Mouse (Mus musculus) midbrain, embryonic 10.5 days (tissue): ENCODE measurements around the gene Plekhs1. TPM values are rescaled to one million over a fixed set of nuclear protein-coding genes. Genes with fewer than 3 reads are reported as not detected.
"Not testable (repeated sequence)": the region's sequence is repeated elsewhere in the genome, so short reads cannot be mapped to it uniquely, and the experiment has no call there.

Source experiments
- DNase-seq: peaks from one replicate; pipeline ENCODE4 v3.0.0-alpha.2; 2017; ENCODE audit warnings: low spot score
- H3K27ac ChIP-seq: fragments of 300-500 bp; sonication (generic); replicated peaks from 2 replicates; pipeline ENCODE4 v1.5.1; 2016; ENCODE audit warnings: mild to moderate bottlenecking
- H3K27me3 ChIP-seq: fragments of 300-500 bp; sonication (generic); 2 replicates; pipeline ENCODE4 v1.6.1; 2016; ENCODE audit warnings: low read depth, mild to moderate bottlenecking; ENCODE audit not compliant: poor library complexity, severe bottlenecking
- H3K36me3 ChIP-seq: fragments of 300-500 bp; sonication (generic); 2 replicates; pipeline ENCODE4 v1.6.1; 2016; ENCODE audit warnings: mild to moderate bottlenecking, moderate library complexity
- H3K4me1 ChIP-seq: fragments of 300-500 bp; sonication (generic); 2 replicates; pipeline ENCODE4 v1.6.1; 2016
- H3K4me3 ChIP-seq: fragments of 300-500 bp; sonication (generic); 2 replicates; pipeline ENCODE4 v1.5.1; 2016; ENCODE audit warnings: mild to moderate bottlenecking, moderate library complexity
- H3K9me3 ChIP-seq: fragments of 300-500 bp; sonication (generic); replicated peaks from 2 replicates; pipeline ENCODE4 v1.6.1; 2016; ENCODE audit warnings: mild to moderate bottlenecking
- WGBS: fragments of 180-500 bp; shearing (Covaris S2); methylation state at CpG from one replicate; pipeline ENCODE4 v1.1.7; 2016; 5-methylcytosine and 5-hydroxymethylcytosine counted together
- polyA plus RNA-seq: library from polyadenylated mRNA; unstranded; fragments of >200 nt; fragmentation: Nextera tagmentation; extraction: Ambion mirVana; gene quantifications from 2 replicates; pipeline ENCODE4 v1.2.1, GENCODE M21; 2016

The Plekhs1 gene
- polyA plus RNA-seq, 1 experiment from 2014 or later: not detected

DNA sequence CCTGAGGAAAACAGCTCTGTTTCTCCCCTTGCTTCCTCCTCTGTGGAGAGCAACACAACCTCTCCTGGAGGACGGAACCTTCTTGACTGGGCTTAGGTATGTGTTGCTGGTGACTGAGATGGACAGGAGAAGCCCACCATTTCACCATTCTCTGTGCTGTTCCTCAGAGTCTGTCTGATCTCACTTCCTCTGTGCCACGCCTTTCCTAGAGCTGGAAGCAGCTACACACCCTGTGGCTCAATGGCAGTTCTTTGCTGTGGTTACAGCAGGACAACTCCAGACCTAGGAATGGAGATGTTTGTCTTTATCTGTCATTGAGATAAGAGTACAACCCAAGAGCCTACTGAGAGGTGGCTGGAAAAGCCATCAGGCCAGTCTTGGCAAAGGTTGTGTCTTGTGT is 25.9 kb downstream of the Plekhs1 start:
- no peak for DNase-seq
- Histone ChIP-seq H3K36me3 (no peaks in the 10 kb centered on the region), H3K9me3 (no peaks in the 10 kb centered on the region), H3K27ac (no peak overlapping the region), H3K4me3 (no peak overlapping the region), H3K27me3 (0 out of 2 replicates have a peak, but pooled peaks cover 2% of the 10 kb centered on the region), H3K4me1 (peaks cover 22% of the 10 kb centered on the region)
- WGBS: 98% methylated on average over 2 of the region's 2 CpGs

DNA sequence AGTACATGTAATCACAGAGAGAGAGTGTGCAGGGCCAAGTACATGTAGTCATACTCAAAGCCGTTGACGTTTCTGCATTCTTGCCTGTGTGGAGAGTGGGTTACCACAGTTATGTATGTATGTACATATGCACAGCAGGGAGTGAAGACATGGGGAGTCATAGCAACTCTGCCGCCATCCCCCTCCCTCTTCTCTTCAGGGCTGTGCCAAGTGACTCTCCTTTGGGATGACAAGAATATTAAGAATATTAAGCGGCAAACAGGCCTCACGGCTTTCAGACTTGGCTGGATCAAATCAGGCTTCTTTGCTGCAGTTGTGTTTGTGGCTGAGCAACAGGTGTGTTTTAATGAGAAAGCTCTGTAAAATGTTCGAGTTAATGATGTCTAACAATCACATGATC is 28.2 kb downstream of the Plekhs1 start:
- Histone ChIP-seq H3K27me3 (no peaks in the 10 kb centered on the region), H3K4me1 (peaks cover 18% of the 10 kb centered on the region), H3K36me3 (no peaks in the 10 kb centered on the region), H3K27ac (no peak overlapping the region), H3K9me3 (no peaks in the 10 kb centered on the region), H3K4me3 (no peak overlapping the region)
- no peak for DNase-seq
- 88% methylated on average over 6 of the region's 6 CpGs for WGBS

DNA sequence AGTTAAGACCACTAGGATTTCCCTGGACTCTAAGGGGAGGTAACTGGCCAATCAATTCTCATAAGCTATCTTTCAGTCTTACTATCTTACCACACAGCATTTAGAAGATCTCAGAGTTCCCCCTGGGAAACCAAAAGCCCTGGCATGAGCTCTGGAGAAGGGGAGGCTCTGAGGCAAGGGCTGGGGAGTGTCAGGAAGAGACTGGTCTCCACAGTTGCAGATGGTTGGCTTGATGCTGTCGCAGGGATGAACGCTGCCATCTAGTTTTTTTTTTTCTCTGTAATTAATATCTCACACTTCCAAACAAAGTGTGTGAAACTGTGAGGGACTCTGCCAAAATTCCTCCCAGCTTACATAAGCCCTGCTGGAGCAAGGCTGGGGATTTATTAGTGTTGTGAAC is 32.7 kb downstream of the Plekhs1 start:
- not testable (repeated sequence) for H3K4me1 ChIP-seq, H3K4me3 ChIP-seq, DNase-seq, H3K27ac ChIP-seq, H3K27me3 ChIP-seq, H3K9me3 ChIP-seq, H3K36me3 ChIP-seq
- no CpG with 5 or more reads among the region's 2 CpGs for WGBS

DNA sequence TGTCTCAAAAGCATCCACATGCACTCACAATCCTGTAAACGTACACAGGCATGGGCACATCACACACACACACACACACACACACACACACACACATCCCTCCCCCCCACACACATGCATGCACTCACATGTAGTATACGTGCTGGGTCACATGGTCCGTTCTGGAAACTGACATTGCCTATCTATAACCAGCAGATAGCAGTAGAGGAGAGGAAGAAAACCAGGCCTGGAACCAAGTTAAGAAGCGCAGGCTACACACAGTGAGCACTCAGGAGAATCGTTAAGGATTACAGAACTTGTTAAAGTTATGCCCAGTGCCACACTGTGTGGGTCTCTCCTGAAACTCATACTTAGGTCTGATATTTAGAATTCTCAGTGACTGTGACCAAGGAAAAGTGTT is 41.6 kb downstream of the Plekhs1 start:
- H3K27me3 ChIP-seq, H3K4me1 ChIP-seq, H3K9me3 ChIP-seq, H3K4me3 ChIP-seq, DNase-seq, H3K36me3 ChIP-seq, H3K27ac ChIP-seq: not testable (repeated sequence)
- no CpG with 5 or more reads among the region's 5 CpGs for WGBS

DNA sequence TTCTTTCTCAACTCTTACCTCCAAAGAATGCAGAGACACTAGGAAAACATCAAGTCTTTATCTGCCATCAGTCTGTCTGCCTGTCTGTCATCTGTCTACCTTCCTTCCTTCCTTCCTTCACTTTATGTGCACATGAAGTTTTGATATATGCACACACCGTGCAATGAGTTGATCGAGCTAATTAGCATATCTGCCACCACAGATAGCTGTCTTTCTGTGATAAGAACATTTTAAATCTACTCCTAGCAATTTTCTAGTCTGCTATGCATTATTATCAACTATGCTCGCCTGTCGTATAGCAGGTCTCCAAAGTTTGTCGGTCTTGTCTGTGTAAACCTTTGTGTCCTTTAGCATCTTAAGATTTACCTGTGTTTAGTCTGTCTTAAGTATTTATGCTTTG is 42.1 kb downstream of the Plekhs1 start:
- H3K4me1 ChIP-seq, H3K4me3 ChIP-seq, DNase-seq, H3K27ac ChIP-seq, H3K9me3 ChIP-seq, H3K36me3 ChIP-seq, H3K27me3 ChIP-seq: not testable (repeated sequence)
- WGBS: no CpG with 5 or more reads among the region's 5 CpGs

DNA sequence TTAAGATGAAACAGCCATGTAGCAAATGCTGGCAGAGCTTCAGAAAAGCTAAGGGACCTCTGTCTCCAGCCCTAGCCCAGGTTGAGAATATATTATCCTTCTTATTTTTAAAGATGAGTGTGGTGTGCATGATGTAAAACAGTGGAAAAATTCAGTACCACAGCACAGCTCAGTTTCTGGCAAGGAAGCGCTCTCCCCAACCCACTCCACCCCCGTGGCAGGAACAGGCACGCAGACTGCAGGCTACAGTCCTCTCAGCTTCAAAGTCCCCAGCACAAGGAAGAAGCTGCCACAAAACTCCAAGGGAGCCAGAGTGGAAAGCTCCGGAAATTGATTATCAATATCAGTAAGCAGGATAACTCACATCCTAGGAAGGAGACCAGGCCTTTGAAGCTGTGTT is 49.8 kb downstream of the Plekhs1 start:
- H3K9me3 ChIP-seq, H3K36me3 ChIP-seq, H3K4me1 ChIP-seq, DNase-seq, H3K27me3 ChIP-seq, H3K27ac ChIP-seq, H3K4me3 ChIP-seq: not testable (repeated sequence)
- no CpG with 5 or more reads among the region's 4 CpGs for WGBS

DNA sequence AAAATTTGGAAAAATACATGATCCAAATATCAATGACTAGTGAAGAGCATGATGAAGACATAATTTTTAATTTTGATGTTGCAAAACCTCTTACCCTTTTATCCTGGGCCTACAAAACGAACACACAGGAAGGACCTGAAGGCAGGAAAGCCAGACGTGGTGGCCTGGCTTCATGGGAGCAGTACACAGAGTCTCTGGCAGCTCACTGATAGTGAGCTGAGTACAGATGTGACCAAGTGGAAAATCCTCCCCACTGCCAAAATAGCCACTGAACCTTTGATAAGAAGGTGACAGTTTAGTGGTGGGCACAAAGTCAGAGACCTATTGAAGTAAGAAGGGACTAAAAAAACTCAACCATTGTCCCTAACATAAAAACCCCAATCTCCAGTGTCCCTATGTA is 52.1 kb downstream of the Plekhs1 start:
- not testable (repeated sequence) for H3K27ac ChIP-seq, DNase-seq, H3K4me3 ChIP-seq, H3K9me3 ChIP-seq, H3K27me3 ChIP-seq, H3K36me3 ChIP-seq, H3K4me1 ChIP-seq
- no CpG with 5 or more reads among the region's 2 CpGs for WGBS

DNA sequence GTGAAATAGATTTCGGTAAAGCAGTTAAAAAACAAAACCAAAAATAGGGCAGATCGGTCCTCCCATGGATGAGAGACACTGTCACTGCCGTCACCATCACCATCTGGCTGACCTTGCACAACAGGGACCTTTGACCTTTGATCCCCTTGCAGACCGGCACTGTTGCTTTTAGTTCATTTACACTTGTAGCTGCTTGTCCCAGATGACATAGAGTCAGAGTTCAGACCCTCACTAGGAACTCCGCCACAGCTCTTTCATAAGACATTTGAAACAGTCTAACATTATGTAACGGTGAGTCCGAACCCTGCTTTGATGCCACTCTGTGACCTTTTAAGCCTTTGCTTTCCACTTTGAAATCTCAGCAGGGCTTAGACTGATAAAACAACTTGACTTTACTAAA is 58.0 kb downstream of the Plekhs1 start:
- H3K36me3 ChIP-seq, H3K27ac ChIP-seq, H3K9me3 ChIP-seq, H3K27me3 ChIP-seq, H3K4me1 ChIP-seq, H3K4me3 ChIP-seq, DNase-seq: not testable (repeated sequence)
- no CpG with 5 or more reads among the region's 7 CpGs for WGBS

DNA sequence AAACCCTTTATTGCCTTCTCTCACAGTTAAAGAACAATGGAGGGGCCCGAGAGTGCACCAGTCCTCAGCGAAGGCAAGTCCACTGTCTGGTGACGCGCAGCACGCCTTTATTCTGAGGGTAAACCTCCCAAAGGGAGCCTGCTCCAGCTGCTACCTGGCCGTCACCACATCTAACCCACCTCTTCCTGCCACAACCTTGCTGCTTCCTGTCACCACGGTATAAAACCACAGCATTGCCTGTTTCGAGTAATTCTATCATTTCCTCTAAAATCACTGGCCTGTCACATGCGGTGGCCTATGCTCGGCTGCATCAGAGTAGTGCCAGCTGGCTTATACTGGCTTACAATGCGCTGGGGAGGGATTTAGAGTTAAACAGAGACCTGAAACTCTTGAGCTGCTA is 69.1 kb downstream of the Plekhs1 start:
- H3K27me3 ChIP-seq, H3K27ac ChIP-seq, H3K4me3 ChIP-seq, DNase-seq, H3K4me1 ChIP-seq, H3K9me3 ChIP-seq: not testable (repeated sequence)
- no CpG with 5 or more reads among the region's 11 CpGs for WGBS
- H3K36me3 ChIP-seq: peaks cover 13% of the 10 kb centered on the region

DNA sequence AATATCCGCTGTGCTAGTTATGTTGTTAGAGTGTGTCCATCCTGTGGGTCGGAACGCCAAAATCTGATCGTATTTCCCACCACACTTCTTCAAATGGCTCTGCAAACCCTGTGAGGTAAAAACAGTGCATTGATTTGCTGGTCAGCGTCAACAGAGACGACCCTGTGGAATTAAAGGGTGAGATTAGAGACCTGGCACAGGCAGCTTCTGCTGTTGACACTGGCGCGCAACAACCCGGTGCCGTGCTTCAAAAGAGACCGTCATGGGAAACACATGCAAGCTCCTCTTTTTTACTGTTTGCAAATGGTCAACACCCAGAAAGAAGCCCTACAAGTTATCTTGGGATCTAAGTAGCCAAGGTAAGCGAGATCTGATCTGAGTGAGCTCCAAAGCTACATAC is 69.8 kb downstream of the Plekhs1 start:
- WGBS: 91% methylated on average over 12 of the region's 12 CpGs
- Histone ChIP-seq H3K27ac (no peak overlapping the region), H3K9me3 (no peaks in the 10 kb centered on the region), H3K27me3 (no peaks in the 10 kb centered on the region), H3K4me3 (no peak overlapping the region), H3K4me1 (no peaks in the 10 kb centered on the region), H3K36me3 (peaks cover 20% of the 10 kb centered on the region)
- no peak for DNase-seq

DNA sequence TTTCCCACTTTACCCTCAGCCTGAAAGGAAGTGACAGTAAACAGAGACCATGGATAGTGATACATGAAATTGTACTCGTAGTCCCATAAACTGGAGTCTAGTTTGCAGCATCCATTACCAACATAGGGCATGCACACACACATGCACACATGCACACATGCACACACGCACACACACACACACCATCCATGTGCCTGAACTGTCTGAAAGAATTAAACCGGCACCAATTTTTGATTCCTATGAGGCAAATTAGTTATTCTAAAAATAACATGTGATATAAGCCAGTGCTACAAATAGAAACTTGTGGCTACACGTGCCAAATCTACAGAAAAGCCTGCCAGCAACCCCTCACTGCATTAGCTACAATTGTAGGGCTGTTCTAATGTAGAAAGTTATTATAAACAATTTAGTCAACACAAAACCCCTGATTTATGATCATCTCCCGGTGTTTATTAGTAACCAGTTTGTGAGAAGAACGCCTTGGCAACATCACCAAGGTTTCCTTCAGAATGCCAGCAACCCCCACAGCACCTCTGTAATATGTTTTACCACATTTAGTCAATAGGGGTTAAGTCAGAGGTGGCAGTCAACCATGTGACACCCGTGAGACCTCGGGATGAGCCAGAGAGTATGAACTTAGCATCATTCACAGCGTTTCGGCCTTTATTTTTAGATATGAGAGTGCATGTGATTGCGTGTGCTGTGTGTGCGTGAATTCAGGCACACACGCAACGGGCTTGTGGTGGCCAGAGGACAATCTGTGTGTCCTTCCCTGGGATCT is 72.0 kb downstream of the Plekhs1 start:
- DNase-seq: no peak
- no peak overlapping the region for H3K27ac ChIP-seq
- no peaks in the 10 kb centered on the region for H3K4me1 ChIP-seq
- H3K4me3 ChIP-seq: no peak overlapping the region
- peaks cover 34% of the 10 kb centered on the region for H3K36me3 ChIP-seq
- WGBS: 93% methylated on average over 14 of the region's 14 CpGs
- no peaks in the 10 kb centered on the region for H3K27me3 ChIP-seq
- H3K9me3 ChIP-seq: no peaks in the 10 kb centered on the region

DNA sequence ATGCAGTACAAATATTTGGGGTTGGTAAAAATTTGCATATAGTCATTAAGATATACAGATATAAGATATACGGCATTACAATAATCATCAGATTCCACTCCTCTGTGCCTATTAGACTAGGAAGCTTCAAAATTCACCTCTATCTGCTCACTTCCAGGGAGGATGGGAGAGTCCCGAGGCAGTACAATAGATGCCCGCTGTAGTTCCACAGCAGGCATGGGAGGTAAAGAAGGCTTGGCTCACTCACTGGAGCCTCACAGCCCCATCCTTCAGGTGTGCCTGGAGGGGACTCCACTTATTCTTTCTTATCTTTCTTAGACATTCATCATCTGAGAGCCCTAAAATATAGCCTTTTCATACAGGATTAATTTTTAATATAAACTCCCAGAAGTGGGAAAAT is 72.9 kb downstream of the Plekhs1 start:
- no peaks in the 10 kb centered on the region for H3K4me1 ChIP-seq
- H3K36me3 ChIP-seq: peaks cover 37% of the 10 kb centered on the region
- H3K9me3 ChIP-seq: no peaks in the 10 kb centered on the region
- no peak overlapping the region for H3K27ac ChIP-seq
- no peak for DNase-seq
- no peaks in the 10 kb centered on the region for H3K27me3 ChIP-seq
- 90% methylated on average over 3 of the region's 3 CpGs for WGBS
- H3K4me3 ChIP-seq: no peak overlapping the region

DNA sequence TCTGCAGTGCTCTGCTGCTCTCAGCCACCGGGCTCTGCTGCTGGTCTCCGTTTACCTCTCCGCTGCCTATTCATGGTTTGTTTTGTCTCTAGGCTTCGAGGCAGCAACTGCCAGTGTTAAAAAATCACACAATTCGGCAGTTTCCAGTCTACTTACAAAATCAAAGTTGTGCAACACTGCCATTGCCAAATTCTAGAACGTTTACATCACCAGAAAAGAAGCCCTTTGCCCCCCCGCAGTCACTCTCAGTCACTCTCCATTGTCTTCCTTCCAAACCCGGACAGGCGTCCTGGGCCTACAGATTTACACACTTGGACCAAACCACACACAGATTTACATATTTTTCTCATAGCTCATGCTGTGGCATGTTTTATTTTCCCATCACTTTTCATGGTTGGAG is 73.6 kb downstream of the Plekhs1 start:
- Histone ChIP-seq H3K36me3 (peaks cover 39% of the 10 kb centered on the region), H3K27me3 (no peaks in the 10 kb centered on the region), H3K4me3 (no peak overlapping the region), H3K27ac (no peak overlapping the region), H3K4me1 (no peaks in the 10 kb centered on the region), H3K9me3 (no peaks in the 10 kb centered on the region)
- WGBS: 84% methylated on average over 9 of the region's 9 CpGs
- no peak for DNase-seq

DNA sequence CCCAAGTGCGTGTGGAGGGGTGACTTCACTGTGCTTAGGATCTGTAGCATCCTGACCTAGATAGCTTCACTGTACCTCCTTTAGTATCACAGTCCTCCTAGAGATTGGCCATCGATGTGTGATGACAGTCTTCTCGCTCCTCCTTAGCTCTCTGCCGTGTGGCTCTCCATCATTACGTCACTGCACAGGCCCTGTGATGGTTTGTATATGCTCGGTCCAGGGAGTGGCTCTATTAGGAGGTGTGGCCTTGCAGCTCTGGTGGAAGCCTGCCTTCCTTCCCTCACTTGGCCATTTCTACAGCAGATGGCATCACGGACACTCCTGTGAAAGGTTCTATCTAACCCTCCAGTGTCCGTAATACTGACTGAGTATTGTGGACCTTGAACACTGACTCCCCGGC is 74.3 kb downstream of the Plekhs1 start:
- H3K4me3 ChIP-seq: no peak overlapping the region
- 92% methylated on average over 9 of the region's 9 CpGs for WGBS
- no peaks in the 10 kb centered on the region for H3K27me3 ChIP-seq
- H3K4me1 ChIP-seq: no peaks in the 10 kb centered on the region
- DNase-seq: no peak
- no peak overlapping the region for H3K27ac ChIP-seq
- H3K36me3 ChIP-seq: peaks cover 45% of the 10 kb centered on the region
- no peaks in the 10 kb centered on the region for H3K9me3 ChIP-seq
